Mouse (Mus musculus): Measurements from ENCODE around the gene Ssu72. TPM values are rescaled to one million over a fixed set of nuclear protein-coding genes. Genes with fewer than 3 reads are reported as not detected.

Ssu72 gene
- total and polyA plus RNA-seq, 3 experiments, result 160 to 245 (median 169) TPM

- Histone ChIP-seq H3K27me3 (replicated peaks) (no peaks in the 10 kb centered on the region), H3K9me3 (replicated peaks; ENCODE audit: low read length) (no peaks in the 10 kb centered on the region), H3K27ac (ENCODE audit: insufficient read depth, low read depth) (no peak overlapping the region), H3K79me2 (replicated peaks; ENCODE audit: control insufficient read depth, extremely low read depth, insufficient read depth, poor library complexity, severe bottlenecking) (no peaks in the 10 kb centered on the region), H3K4me1 (ENCODE audit: control insufficient read depth in 1 of 2, insufficient read depth in 2 of 2) (peaks cover 8 to 31% of the 10 kb centered on the region in 2 experiments), H3K4me3 (replicated peaks in 1 of 3; ENCODE audit: low read depth in 2 of 3, low read length in 2 of 3, poor library complexity in 1 of 3) (peak overlapping the region; percentile 64 to 93 (median 68)), H3K4me2 (ENCODE audit: insufficient read depth, low read depth, poor library complexity, severe bottlenecking) (peak overlapping the region; percentile 76), H3K36me3 (replicated peaks in 1 of 2; ENCODE audit: control insufficient read depth in 1 of 2, insufficient read depth in 1 of 2, low read length in 1 of 2) (peaks cover 42 to 65% of the 10 kb centered on the region in 2 experiments), H3K9ac (ENCODE audit: insufficient read depth, low read depth) (peak overlapping the region; percentile 85)
- no peak for TF ChIP-seq JUND (conservative IDR thresholded peaks at IDR 0.05; ENCODE audit: low read depth, low read length)
- no peak for TF ChIP-seq NELFE (IDR thresholded peaks at IDR 0.05; ENCODE audit: low read depth, low read length)
- no peak for TF ChIP-seq ZKSCAN1 (IDR thresholded peaks at IDR 0.05; ENCODE audit: borderline replicate concordance, low read depth, low read length)
- no peak for TF ChIP-seq POLR2AphosphoS2 (IDR thresholded peaks at IDR 0.05; ENCODE audit: low read depth, low read length)
- TF ChIP-seq CHD2 (IDR thresholded peaks at IDR 0.05; ENCODE audit: low read length), result 0 out of 2 replicates have a peak, but pooled peaks have one; percentile 13
- TF ChIP-seq CTCF (conservative IDR thresholded peaks at IDR 0.05 in 1 of 2, IDR thresholded peaks at IDR 0.05 in 1 of 2; ENCODE audit: low read depth in 2 of 2, low read length in 2 of 2), result no peak
- TF ChIP-seq TCF12 (IDR thresholded peaks at IDR 0.05; ENCODE audit: low read depth, low read length), result 0 out of 2 replicates have a peak, but pooled peaks have one; percentile 28
- no peak for TF ChIP-seq RAD21 (IDR thresholded peaks at IDR 0.05; ENCODE audit: low read depth, low read length)
- no peak for TF ChIP-seq MAZ (IDR thresholded peaks at IDR 0.05; ENCODE audit: low read depth, low read length)
- no peak for TF ChIP-seq ZC3H11A (IDR thresholded peaks at IDR 0.05; ENCODE audit: low read depth, low read length)
- in situ Hi-C loops (cut with MboI; ENCODE audit: low pct_ligation_motif_present, low pct_unique_long_range_greater_than_20kb, low sequenced_read_pairs) (loop anchor here (5.0 kb wide), 1 partner anchor 32 kb away; no protein-coding TSS in a partner anchor), dilution Hi-C loops (cut with MboI; ENCODE audit: extremely low pct_ligation_motif_present, extremely low pct_unique_long_range_greater_than_20kb, low sequenced_read_pairs) (no loop called here)
- no peak for DNase-seq (ENCODE audit: extremely low read depth)
Observed at GRCm38 (mm10) chr4:155734951-155735702, 30.5 kb downstream of the Ssu72 start.

GRCm38 (mm10) chr4:155735788-155736187 is 31.2 kb downstream of the Ssu72 start:
- Histone ChIP-seq H3K4me2 (ENCODE audit: insufficient read depth, low read depth, poor library complexity, severe bottlenecking) (peak overlapping the region; percentile 76), H3K27me3 (replicated peaks) (no peaks in the 10 kb centered on the region), H3K9ac (ENCODE audit: insufficient read depth, low read depth) (peak overlapping the region; percentile 85; the same call in 1 of the 2 replicates), H3K79me2 (replicated peaks; ENCODE audit: control insufficient read depth, extremely low read depth, insufficient read depth, poor library complexity, severe bottlenecking) (no peaks in the 10 kb centered on the region), H3K27ac (ENCODE audit: insufficient read depth, low read depth) (no peak overlapping the region), H3K9me3 (replicated peaks; ENCODE audit: low read length) (no peaks in the 10 kb centered on the region), H3K36me3 (replicated peaks in 1 of 2; ENCODE audit: control insufficient read depth in 1 of 2, insufficient read depth in 1 of 2, low read length in 1 of 2) (peaks cover 46 to 66% of the 10 kb centered on the region in 2 experiments), H3K4me3 (replicated peaks in 1 of 3; ENCODE audit: low read depth in 2 of 3, low read length in 2 of 3, poor library complexity in 1 of 3) (peak overlapping the region; percentile 64 to 93 (median 68)), H3K4me1 (ENCODE audit: control insufficient read depth in 1 of 2, insufficient read depth in 2 of 2) (peaks cover 8 to 31% of the 10 kb centered on the region in 2 experiments)
- dilution Hi-C loops (cut with MboI; ENCODE audit: extremely low pct_ligation_motif_present, extremely low pct_unique_long_range_greater_than_20kb, low sequenced_read_pairs) (no loop called here), in situ Hi-C loops (cut with MboI; ENCODE audit: low pct_ligation_motif_present, low pct_unique_long_range_greater_than_20kb, low sequenced_read_pairs) (no loop called here)
- DNase-seq (ENCODE audit: extremely low read depth), result no peak
- TF ChIP-seq CTCF (conservative IDR thresholded peaks at IDR 0.05 in 1 of 2, IDR thresholded peaks at IDR 0.05 in 1 of 2; ENCODE audit: low read depth in 2 of 2, low read length in 2 of 2) (no peak), ZKSCAN1 (IDR thresholded peaks at IDR 0.05; ENCODE audit: borderline replicate concordance, low read depth, low read length) (no peak), EP300 (IDR thresholded peaks at IDR 0.05; ENCODE audit: low read length) (no peak), CHD1 (IDR thresholded peaks at IDR 0.05; ENCODE audit: low read depth, low read length) (no peak), TCF12 (IDR thresholded peaks at IDR 0.05; ENCODE audit: low read depth, low read length) (no peak), MXI1 (IDR thresholded peaks at IDR 0.05; ENCODE audit: low read depth, low read length) (no peak), ZC3H11A (IDR thresholded peaks at IDR 0.05; ENCODE audit: low read depth, low read length) (no peak), MAX (IDR thresholded peaks at IDR 0.05; ENCODE audit: low read length) (no peak), E2F4 (IDR thresholded peaks at IDR 0.05; ENCODE audit: insufficient replicate concordance, low read depth, low read length) (no peak), GABPA (IDR thresholded peaks at IDR 0.05; ENCODE audit: insufficient replicate concordance, low read depth, low read length) (no peak), RCOR1 (conservative IDR thresholded peaks at IDR 0.05; ENCODE audit: low read depth, low read length) (no peak), POLR2A (IDR thresholded peaks at IDR 0.05; ENCODE audit: low read depth, low read length) (no peak), ZMIZ1 (IDR thresholded peaks at IDR 0.05; ENCODE audit: low read depth, low read length) (no peak), SMC3 (IDR thresholded peaks at IDR 0.05; ENCODE audit: low read depth, low read length) (no peak), ETS1 (conservative IDR thresholded peaks at IDR 0.05; ENCODE audit: low read depth, low read length) (no peak), PAX5 (IDR thresholded peaks at IDR 0.05; ENCODE audit: low read length) (no peak), USF1 (IDR thresholded peaks at IDR 0.05; ENCODE audit: low read depth, low read length) (no peak)
